Mouse (Mus musculus) kidney, postnatal 0 days (tissue): ENCODE measurements at regions not wholly inside any gene's neighbourhood (a gene's known extent, or its start where the extent isn't known, plus 50 kb on each side); places are given as distances from the start of the nearest gene placed in this dataset.

Experiments
- ATAC-seq: fragments of 200-750 bp; cut with Nextera tagmentation; replicated peaks from 2 replicates; pipeline ENCODE4 v1.8.0; 2017; ENCODE audit warnings: low read depth, moderate number of reproducible peaks, moderate TSS enrichment, moderate library complexity; ENCODE audit not compliant: low FRiP score
- DNase-seq: peaks from one replicate; pipeline ENCODE4 v3.0.0-alpha.2; 2016; ENCODE audit warnings: low spot score
- H3K27ac ChIP-seq: fragments of 300-500 bp; sonication (generic); 2 replicates; pipeline ENCODE4 v1.5.1; 2014; ENCODE audit warnings: mild to moderate bottlenecking
- H3K27me3 ChIP-seq: fragments of 300-500 bp; sonication (generic); 2 replicates; pipeline ENCODE4 v1.6.1; 2014; ENCODE audit warnings: low read length, mixed read lengths; ENCODE audit not compliant: insufficient read depth
- H3K36me3 ChIP-seq: fragments of 300-500 bp; sonication (generic); 2 replicates; pipeline ENCODE4 v1.6.1; 2014; ENCODE audit warnings: low read length, mixed read lengths; ENCODE audit not compliant: insufficient read depth
- H3K4me1 ChIP-seq: fragments of 300-500 bp; sonication (generic); replicated peaks from 2 replicates; pipeline ENCODE4 v1.6.1; 2014; ENCODE audit warnings: antibody characterized with exemption, low read length, mixed read lengths; ENCODE audit not compliant: insufficient read depth
- H3K4me2 ChIP-seq: fragments of 300-500 bp; sonication (generic); 2 replicates; pipeline ENCODE4 v1.6.1; 2014; ENCODE audit warnings: mild to moderate bottlenecking, low read length, moderate library complexity, mixed read lengths
- H3K4me3 ChIP-seq: fragments of 300-500 bp; sonication (generic); replicated peaks from 2 replicates; pipeline ENCODE4 v1.5.1; 2014; ENCODE audit warnings: low read depth, low read length
- H3K9ac ChIP-seq: fragments of 300-500 bp; sonication (generic); 2 replicates; pipeline ENCODE4 v1.6.1; 2014; ENCODE audit warnings: low read depth, low read length
- H3K9me3 ChIP-seq: fragments of 300-500 bp; sonication (generic); replicated peaks from 2 replicates; pipeline ENCODE4 v1.6.1; 2016; ENCODE audit warnings: low read length, inconsistent platforms, mixed read lengths
- CTCF ChIP-seq: IDR thresholded peaks from 2 replicates; pipeline ENCODE4 v1.5.1; 2016; ENCODE audit warnings: antibody characterized with exemption, low read depth, mild to moderate bottlenecking, moderate library complexity
- WGBS: fragments of 180-500 bp; shearing (Covaris S2); extraction: QIAGEN DNeasy Blood & Tissue Kit; methylation state at CpG from one replicate; pipeline ENCODE4 v1.1.7; 2014; 5-methylcytosine and 5-hydroxymethylcytosine counted together

DNA sequence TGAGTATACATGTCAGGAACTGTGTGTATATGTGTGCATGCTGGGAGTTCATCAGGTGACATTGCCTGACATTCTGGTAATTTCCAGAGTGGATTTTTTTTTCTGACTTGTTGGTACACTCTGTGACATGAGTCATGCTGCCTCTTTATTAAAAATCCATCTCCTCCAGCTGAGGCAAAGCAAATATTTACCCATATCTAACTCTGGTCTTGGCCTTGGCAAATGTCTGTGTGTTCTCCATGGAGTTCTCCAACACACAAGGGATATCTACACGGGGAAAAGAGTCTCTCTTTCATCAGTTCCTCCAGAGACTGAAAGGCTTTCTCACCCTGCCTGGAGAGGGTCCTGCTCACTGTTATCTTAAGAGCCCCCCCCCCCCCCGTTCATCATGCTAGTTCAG lies 111.3 kb upstream of the Mbnl2 start:
- DNase-seq (no peak), ATAC-seq (no peak)
- Histone ChIP-seq H3K27ac (no peak overlapping the region), H3K4me2 (no peak overlapping the region), H3K9ac (no peak overlapping the region), H3K36me3 (no peaks in the 10 kb centered on the region), H3K4me1 (no peaks in the 10 kb centered on the region), H3K27me3 (no peaks in the 10 kb centered on the region), H3K4me3 (no peak overlapping the region), H3K9me3 (no peaks in the 10 kb centered on the region)
- no peak for TF ChIP-seq CTCF
- 71% methylated on average over 2 of the region's 2 CpGs for WGBS

DNA sequence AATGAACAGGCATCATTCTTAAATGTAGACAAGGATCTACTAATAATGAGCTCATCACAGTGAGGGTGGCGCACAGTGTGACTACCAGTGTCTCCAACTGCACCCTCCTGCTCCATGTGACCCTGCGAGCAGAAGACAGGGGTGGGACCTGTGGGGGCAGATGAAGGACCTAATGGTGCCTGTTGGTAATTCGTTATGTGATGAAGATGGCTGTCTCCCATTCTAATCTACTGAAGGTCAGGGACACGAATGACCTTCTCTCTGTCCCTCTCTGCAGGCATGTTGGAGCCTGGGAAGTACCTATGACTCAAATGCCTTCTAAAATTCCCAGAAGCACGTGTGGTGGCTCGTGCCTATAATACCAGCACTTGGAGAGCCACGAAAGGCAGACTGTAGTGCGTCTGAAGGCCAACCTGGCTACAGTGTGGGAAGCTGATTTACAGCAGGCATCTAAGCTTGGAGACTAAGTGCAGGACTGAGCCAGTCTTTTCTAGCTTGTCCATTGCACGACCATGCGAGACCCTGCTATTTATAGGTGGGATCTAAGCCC lies 109.9 kb upstream of the Mbnl2 start:
- no peak for DNase-seq
- TF ChIP-seq CTCF = no peak
- Histone ChIP-seq H3K4me3 (no peak overlapping the region), H3K27ac (no peak overlapping the region), H3K9me3 (no peaks in the 10 kb centered on the region), H3K27me3 (no peaks in the 10 kb centered on the region), H3K4me1 (no peaks in the 10 kb centered on the region), H3K9ac (no peak overlapping the region), H3K36me3 (no peaks in the 10 kb centered on the region), H3K4me2 (no peak overlapping the region)
- WGBS = 75% methylated on average over 10 of the region's 10 CpGs
- no peak for ATAC-seq

DNA sequence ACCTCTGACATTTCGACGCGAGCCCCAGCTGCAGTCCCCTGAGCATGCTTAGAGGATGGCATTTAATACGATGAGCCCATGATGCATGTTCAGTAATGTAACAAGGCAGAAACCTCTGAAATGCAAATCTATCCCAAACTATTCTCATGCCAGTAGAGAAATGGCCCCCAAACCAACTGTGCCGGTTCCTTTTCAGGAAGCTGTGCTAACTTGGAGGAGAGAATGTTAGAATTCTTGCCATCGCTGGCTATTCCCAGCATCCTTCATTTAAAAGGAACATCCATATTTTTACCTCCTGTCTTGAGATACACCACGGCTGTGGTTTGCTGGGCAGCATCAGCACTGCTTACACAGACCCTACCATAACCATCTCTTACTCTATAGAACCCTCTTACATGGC lies 104.7 kb upstream of the Mbnl2 start:
- no peak overlapping the region for H3K27ac ChIP-seq
- ATAC-seq = no peak
- no peaks in the 10 kb centered on the region for H3K27me3 ChIP-seq
- DNase-seq = no peak
- H3K4me1 ChIP-seq = no peaks in the 10 kb centered on the region
- H3K9me3 ChIP-seq = no peaks in the 10 kb centered on the region
- H3K4me2 ChIP-seq = no peak overlapping the region
- 88% methylated on average over 7 of the region's 7 CpGs for WGBS
- TF ChIP-seq CTCF = no peak
- H3K9ac ChIP-seq = no peak overlapping the region
- H3K4me3 ChIP-seq = no peak overlapping the region
- no peaks in the 10 kb centered on the region for H3K36me3 ChIP-seq

DNA sequence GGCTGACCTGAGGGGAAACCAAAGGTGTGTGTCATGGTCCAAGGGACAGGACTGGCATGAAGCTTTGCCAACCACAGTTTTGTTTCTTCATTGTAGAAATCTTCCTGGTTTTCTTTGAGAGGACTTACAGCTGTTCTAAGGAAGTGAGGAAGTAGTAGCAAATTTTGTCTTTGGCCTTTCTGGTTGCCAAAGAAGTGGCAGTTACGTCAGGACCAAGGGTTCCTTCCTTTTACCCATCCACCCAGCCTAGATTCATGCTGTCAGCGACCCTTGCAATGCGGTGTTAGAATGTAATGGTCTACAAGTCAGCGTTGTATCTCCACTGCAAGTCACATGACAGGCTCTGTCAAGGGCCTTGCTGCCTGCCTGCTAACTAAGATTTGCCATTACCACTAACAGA lies 103.4 kb upstream of the Mbnl2 start:
- H3K27me3 ChIP-seq = no peaks in the 10 kb centered on the region
- TF ChIP-seq CTCF = no peak
- no peak for DNase-seq
- H3K27ac ChIP-seq = no peak overlapping the region
- H3K36me3 ChIP-seq = no peaks in the 10 kb centered on the region
- no peak overlapping the region for H3K4me3 ChIP-seq
- H3K9ac ChIP-seq = no peak overlapping the region
- no peak overlapping the region for H3K4me2 ChIP-seq
- no peaks in the 10 kb centered on the region for H3K9me3 ChIP-seq
- no peaks in the 10 kb centered on the region for H3K4me1 ChIP-seq
- 0 out of 2 replicates have a peak, but pooled peaks have one; percentile 29 for ATAC-seq
- 59% methylated on average over 4 of the region's 4 CpGs for whole genome bisulfite sequencing

DNA sequence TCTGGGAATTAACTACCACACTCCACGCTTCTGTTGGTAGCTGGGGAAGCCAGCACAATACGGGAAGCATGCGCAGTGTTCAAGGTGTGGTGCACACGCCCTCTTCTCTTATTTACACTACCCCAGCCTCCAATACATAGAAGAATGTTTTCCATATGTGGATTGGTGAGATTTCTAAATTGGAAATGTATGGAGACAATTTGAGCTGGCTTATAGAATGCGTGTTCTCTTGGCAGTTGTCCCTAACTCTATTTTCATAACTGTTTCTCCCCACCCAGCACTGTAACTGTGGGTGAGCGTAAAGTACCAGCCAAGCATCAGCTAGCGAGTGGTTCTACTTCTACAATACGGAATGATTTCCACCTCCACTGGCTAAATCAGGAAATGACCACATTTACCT lies 102.6 kb upstream of the Mbnl2 start:
- no peaks in the 10 kb centered on the region for H3K9me3 ChIP-seq
- 87% methylated on average over 8 of the region's 8 CpGs for WGBS
- ATAC-seq (no peak), DNase-seq (no peak)
- no peaks in the 10 kb centered on the region for H3K36me3 ChIP-seq
- no peak overlapping the region for H3K27ac ChIP-seq
- no peak for TF ChIP-seq CTCF
- no peak overlapping the region for H3K9ac ChIP-seq
- no peaks in the 10 kb centered on the region for H3K27me3 ChIP-seq
- no peak overlapping the region for H3K4me3 ChIP-seq
- no peaks in the 10 kb centered on the region for H3K4me1 ChIP-seq
- no peak overlapping the region for H3K4me2 ChIP-seq

DNA sequence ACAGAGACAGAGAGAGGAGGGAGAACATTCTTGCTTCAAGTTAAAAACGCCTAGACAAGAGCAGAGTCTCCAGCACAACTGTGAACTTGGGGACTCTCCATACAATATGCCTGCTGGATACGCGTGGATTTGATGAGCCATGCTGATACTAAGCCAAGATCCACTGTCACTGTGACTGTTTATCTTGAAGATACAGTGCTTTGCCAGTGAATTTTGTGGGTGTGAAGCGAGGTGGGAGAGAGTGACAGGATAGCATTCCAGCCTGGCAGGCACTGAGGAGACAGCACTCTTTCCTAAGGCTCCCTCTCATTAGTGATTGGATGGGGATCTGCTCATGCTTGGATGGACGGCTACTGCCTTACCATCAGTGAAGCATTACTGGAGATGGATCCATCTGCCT lies 100.9 kb upstream of the Mbnl2 start:
- Histone ChIP-seq H3K27me3 (no peaks in the 10 kb centered on the region), H3K4me1 (no peaks in the 10 kb centered on the region), H3K9ac (no peak overlapping the region), H3K9me3 (no peaks in the 10 kb centered on the region), H3K4me2 (no peak overlapping the region), H3K27ac (no peak overlapping the region), H3K36me3 (no peaks in the 10 kb centered on the region), H3K4me3 (no peak overlapping the region)
- 76% methylated on average over 5 of the region's 5 CpGs for WGBS
- DNase-seq = no peak
- no peak for TF ChIP-seq CTCF
- no peak for ATAC-seq

DNA sequence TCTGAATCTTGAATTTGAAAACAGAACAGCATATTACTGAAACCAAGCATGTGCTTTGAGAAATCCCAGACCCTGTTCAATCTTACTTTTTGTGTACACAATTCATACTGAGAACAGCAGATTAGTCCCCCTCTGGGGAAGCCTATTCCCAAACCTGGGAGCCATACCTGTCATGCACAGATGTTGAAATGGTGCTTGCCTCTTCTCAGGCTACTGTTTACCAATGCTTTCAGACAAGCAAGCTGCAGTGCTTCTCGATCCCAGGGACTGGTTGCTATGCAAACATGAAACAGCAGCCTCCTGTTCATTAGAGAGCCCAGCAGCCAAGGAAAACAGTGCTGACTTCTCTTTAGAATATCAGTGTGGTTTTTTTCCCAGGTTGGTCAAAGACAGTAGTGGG lies 80.3 kb upstream of the Mbnl2 start:
- ATAC-seq (no peak), DNase-seq (no peak)
- Histone ChIP-seq H3K4me1 (no peaks in the 10 kb centered on the region), H3K9me3 (no peaks in the 10 kb centered on the region), H3K27ac (no peak overlapping the region), H3K9ac (no peak overlapping the region), H3K36me3 (no peaks in the 10 kb centered on the region), H3K27me3 (no peaks in the 10 kb centered on the region), H3K4me3 (no peak overlapping the region), H3K4me2 (no peak overlapping the region)
- no peak for TF ChIP-seq CTCF
- WGBS = 61% methylated on average over 1 of the region's 1 CpGs
